Mouse (Mus musculus): Measurements from ENCODE around the gene Srrm4.

DNA sequence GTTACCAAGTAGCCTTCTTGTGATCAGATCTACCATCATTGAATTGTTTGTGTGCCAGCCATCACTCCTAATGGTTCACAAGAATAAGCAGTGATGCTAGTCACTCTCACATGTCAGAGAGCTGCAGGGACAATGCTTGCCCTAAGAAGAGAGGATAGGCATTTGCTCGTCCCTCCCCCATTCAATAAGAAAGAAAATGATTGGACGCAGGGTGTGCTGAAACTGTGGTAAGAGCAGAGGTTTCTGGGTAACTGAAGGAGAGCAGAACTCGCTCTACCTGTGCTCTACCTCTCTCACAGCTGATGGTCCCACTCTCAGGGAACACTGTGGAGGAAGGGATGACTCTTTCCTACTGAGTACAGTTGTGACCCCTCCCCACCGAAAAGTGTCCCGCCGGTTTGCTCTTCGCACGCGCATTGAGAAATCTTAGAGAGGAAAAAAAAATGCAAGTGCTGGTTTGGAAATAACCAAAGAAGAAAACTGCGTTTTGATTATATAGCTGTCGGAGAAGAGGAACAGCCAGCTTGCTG is 143.7 kb downstream of the Srrm4 start:
- TF ChIP-seq CTCF (conservative IDR thresholded peaks at IDR 0.05; ENCODE audit: low read length) (no peak), NANOG (IDR thresholded peaks at IDR 0.05; ENCODE audit: borderline replicate concordance, low read length) (no peak), POU5F1 (IDR thresholded peaks at IDR 0.05; ENCODE audit: borderline replicate concordance, low read length) (no peak)

All from E14TG2a.4 (cell line).